Mouse (Mus musculus): Measurements from ENCODE around the gene Ccr7.

GRCm38 (mm10) chr11:99160228-99160627 lies 5.4 kb upstream of the Ccr7 start:
- no peak for TF ChIP-seq CTCF (IDR thresholded peaks at IDR 0.05 in 2 of 3, conservative IDR thresholded peaks at IDR 0.05 in 1 of 3; ENCODE audit: control insufficient read depth in 1 of 3, insufficient read depth in 1 of 3, low read depth in 2 of 3, low read length in 3 of 3, poor library complexity in 1 of 3, severe bottlenecking in 1 of 3)
- TF ChIP-seq POLR2AphosphoS2 (IDR thresholded peaks at IDR 0.05; ENCODE audit: low read length) = no peak
- no peak for TF ChIP-seq GATA1 (IDR thresholded peaks at IDR 0.05; ENCODE audit: low read depth, low read length)
- no peak for TF ChIP-seq ZKSCAN1 (IDR thresholded peaks at IDR 0.05; ENCODE audit: low read depth, low read length)
- no peak for TF ChIP-seq MAX (IDR thresholded peaks at IDR 0.05; ENCODE audit: low read length)
- TF ChIP-seq HCFC1 (IDR thresholded peaks at IDR 0.05; ENCODE audit: low read depth, low read length) = no peak
- TF ChIP-seq SIN3A (IDR thresholded peaks at IDR 0.05; ENCODE audit: low read length) = no peak
- TF ChIP-seq POLR2A (IDR thresholded peaks at IDR 0.05; ENCODE audit: control insufficient read depth in 1 of 2, insufficient read depth in 1 of 2, low read depth in 1 of 2, low read length in 2 of 2, poor library complexity in 1 of 2) = no peak

Data from MEL (cell line).